Mouse (Mus musculus) neural tube, embryonic 13.5 days (tissue): Measurements from ENCODE around the gene Grk2. TPM values are rescaled to one million over a fixed set of nuclear protein-coding genes. Genes with fewer than 3 reads are reported as not detected.

Experiments used
- microRNA-seq: library from miRNA; unstranded; fragments of <30 nt; microRNA quantifications from one replicate; pipeline ENCODE4, GENCODE M21; 2016
- polyA plus RNA-seq: library from polyadenylated mRNA; unstranded; fragments of >200 nt; fragmentation: Nextera tagmentation; extraction: Ambion mirVana; gene quantifications from 2 replicates; pipeline ENCODE4 v1.2.1, GENCODE M21; 2015

Gene Grk2
- polyA plus RNA-seq, 1 experiment from 2014 or later = 22.3 TPM

Small RNA genes within 50 kb of the gene (microRNA-seq; reads per million reads assigned to microRNA genes)
- not detected for gene Mir6985

Other genes starting within 250 kb of the Grk2 start
- gene Gstp3, start 246.7 kb downstream of the Grk2 start, polyA plus RNA-seq = not detected in 2 replicates
- gene Cabp2, start 224.6 kb downstream of the Grk2 start, polyA plus RNA-seq = not detected in 2 replicates
- 82.6 and 86.4 TPM in 2 replicates for gene Cdk2ap2, start 209.0 kb downstream of the Grk2 start, polyA plus RNA-seq
- gene Pitpnm1, start 206.2 kb downstream of the Grk2 start, polyA plus RNA-seq = 37.0 and 37.8 TPM in 2 replicates
- gene Aip, start 180.4 kb downstream of the Grk2 start, polyA plus RNA-seq = 92.4 and 94.0 TPM in 2 replicates
- not detected in 2 replicates for gene Gpr152, start 166.4 kb downstream of the Grk2 start, polyA plus RNA-seq
- gene Cabp4, start 162.2 kb downstream of the Grk2 start, polyA plus RNA-seq = 0.14 TPM in 2 replicates
- 119 and 120 TPM in 2 replicates for gene Coro1b, start 157.6 kb downstream of the Grk2 start, polyA plus RNA-seq
- 0.54 and 1.2 TPM in 2 replicates for gene Ptprcap, start 152.6 kb downstream of the Grk2 start, polyA plus RNA-seq
- 62.7 and 63.6 TPM in 2 replicates for gene Rps6kb2, start 142.9 kb downstream of the Grk2 start, polyA plus RNA-seq
- 5.1 and 6.6 TPM in 2 replicates for gene Carns1, start 130.7 kb downstream of the Grk2 start, polyA plus RNA-seq
- 0.80 and 0.88 TPM in 2 replicates for gene Tbc1d10c, start 114.9 kb downstream of the Grk2 start, polyA plus RNA-seq
- gene Ppp1ca, start 114.2 kb downstream of the Grk2 start, polyA plus RNA-seq = 683 and 709 TPM in 2 replicates
- 23.5 and 24.9 TPM in 2 replicates for gene Rad9a, start 104.6 kb downstream of the Grk2 start, polyA plus RNA-seq
- gene Clcf1, start 92.0 kb downstream of the Grk2 start, polyA plus RNA-seq = 0.67 and 0.79 TPM in 2 replicates
- not detected in 2 replicates for gene AC109138.7, start 91.9 kb downstream of the Grk2 start, polyA plus RNA-seq
- 21.0 and 22.1 TPM in 2 replicates for gene Pold4, start 74.3 kb downstream of the Grk2 start, polyA plus RNA-seq
- 7.2 and 8.2 TPM in 2 replicates for gene Ssh3, start 37.0 kb downstream of the Grk2 start, polyA plus RNA-seq
- gene Ankrd13d, start 23.1 kb downstream of the Grk2 start, polyA plus RNA-seq = 29.8 and 33.1 TPM in 2 replicates
- gene Kdm2a, start 92.1 kb upstream of the Grk2 start, polyA plus RNA-seq = 38.2 and 41.5 TPM in 2 replicates
- 8.5 and 10.1 TPM in 2 replicates for gene Rhod, start 133.2 kb upstream of the Grk2 start, polyA plus RNA-seq
- 2.7 and 4.2 TPM in 2 replicates for gene Syt12, start 171.2 kb upstream of the Grk2 start, polyA plus RNA-seq
- gene 2010003K11Rik, start 192.4 kb upstream of the Grk2 start, polyA plus RNA-seq = not detected in 2 replicates
- 21.0 and 21.9 TPM in 2 replicates for gene Pcx, start 204.2 kb upstream of the Grk2 start, polyA plus RNA-seq